Mouse (Mus musculus) liver (tissue): Measurements from ENCODE around the gene Rgn.

Experiments used
- DNase-seq: peaks from one replicate; pipeline ENCODE4 v3.0.0-alpha.2; 2020; ENCODE audit warnings: mixed read lengths

Rgn gene

GRCm38 (mm10) chrX:20549532-20549931 is at the start of gene Rgn:
Rgn (plus strand) TSS chrX:20549787.
- DNase-seq: peak; percentile 10

GRCm38 (mm10) chrX:20520290-20520939 is 29.2 kb upstream of the Rgn start:
- DNase-seq: no peak

- no peak for DNase-seq
Observed at GRCm38 (mm10) chrX:20521578-20521977, 28.0 kb upstream of the Rgn start.

- no peak for DNase-seq
Observed at GRCm38 (mm10) chrX:20532621-20533020, 17.0 kb upstream of the Rgn start.

- no peak for DNase-seq
Observed at GRCm38 (mm10) chrX:20543867-20544266, 5.7 kb upstream of the Rgn start.

GRCm38 (mm10) chrX:20547609-20548008 is 2.0 kb upstream of the Rgn start:
- DNase-seq: no peak

- peak; percentile 33 for DNase-seq
Observed at GRCm38 (mm10) chrX:20548011-20548879, 1.3 kb upstream of the Rgn start.

- DNase-seq: no peak
Observed at GRCm38 (mm10) chrX:20548880-20549440, 627 bp upstream of the Rgn start.

- no peak for DNase-seq
Observed at GRCm38 (mm10) chrX:20552199-20552598, 2.6 kb downstream of the Rgn start.

GRCm38 (mm10) chrX:20561846-20562245 is 12.3 kb downstream of the Rgn start:
- no peak for DNase-seq

- DNase-seq: no peak
Observed at GRCm38 (mm10) chrX:20563941-20564340, 14.4 kb downstream of the Rgn start.

- DNase-seq: peak; percentile 44
Observed at GRCm38 (mm10) chrX:20571024-20571423, 21.4 kb downstream of the Rgn start.

- no peak for DNase-seq
Observed at GRCm38 (mm10) chrX:20572683-20573082, 23.1 kb downstream of the Rgn start.

- DNase-seq: no peak
Observed at GRCm38 (mm10) chrX:20573927-20574326, 24.3 kb downstream of the Rgn start.

GRCm38 (mm10) chrX:20587968-20588367 is 38.4 kb downstream of the Rgn start:
- no peak for DNase-seq

- no peak for DNase-seq
Observed at GRCm38 (mm10) chrX:20608500-20608899, 58.9 kb downstream of the Rgn start.
